ENCODE assay signal across 17 mouse cellular contexts in the genomic region with DNA sequence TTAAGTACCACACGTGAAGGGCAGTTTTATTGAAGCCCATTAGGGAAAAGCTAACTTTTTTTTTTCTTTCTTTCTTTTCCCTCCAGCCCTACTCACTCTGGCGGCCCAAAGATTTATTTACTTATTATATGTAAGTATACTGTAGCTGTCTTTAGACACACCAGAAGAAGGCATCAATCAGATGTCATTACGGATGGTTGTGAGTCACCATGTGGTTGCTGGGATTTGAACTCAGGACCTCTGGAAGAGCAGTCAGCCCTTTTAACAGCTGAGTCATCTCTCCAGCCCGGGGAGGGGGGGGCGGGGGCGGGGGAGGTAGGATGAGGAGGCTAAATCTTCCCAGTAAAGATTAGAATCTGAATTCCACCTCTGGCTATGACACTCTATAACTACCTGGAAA. TPM values are rescaled to one million over a fixed set of nuclear protein-coding genes. Genes with fewer than 3 reads are reported as not detected.
"Had no signal": no experiment of that assay in that cellular context is flagged by ENCODE, and none has a peak within 500 bp of the region (broad histone marks: within the 10 kb centered on the region; RNA-seq: fewer than 3 reads in every experiment).

No protein-coding gene starts in this region.

- DNase-seq: heart, postnatal 10 days; heart, postnatal 14 days; heart, postnatal 36 days; heart, postnatal 4 days; kidney, adult 11 months; kidney, adult 18-20 months; kidney, adult 2 months; kidney, adult 8-10 months; kidney, adult 9 months; kidney, postnatal 10 days; kidney, postnatal 14 days; kidney, postnatal 25 days; kidney, postnatal 36 days; kidney, postnatal 4 days; layer of hippocampus, adult 9-11 months; layer of hippocampus, postnatal 36 days had no signal

RNA-seq across cellular contexts. Expression of a gene that starts 4.6 kb away (rescaled TPM):
- total RNA-seq: hematopoietic stem cell, adult 5-6 weeks had no signal
